Mouse (Mus musculus): ENCODE results near the gene Opcml. TPM values are rescaled to one million over a fixed set of nuclear protein-coding genes. Genes with fewer than 3 reads are reported as not detected.

The Opcml gene
- polyA plus RNA-seq, 1 experiment from 2014 or later = 0.97 TPM

DNA sequence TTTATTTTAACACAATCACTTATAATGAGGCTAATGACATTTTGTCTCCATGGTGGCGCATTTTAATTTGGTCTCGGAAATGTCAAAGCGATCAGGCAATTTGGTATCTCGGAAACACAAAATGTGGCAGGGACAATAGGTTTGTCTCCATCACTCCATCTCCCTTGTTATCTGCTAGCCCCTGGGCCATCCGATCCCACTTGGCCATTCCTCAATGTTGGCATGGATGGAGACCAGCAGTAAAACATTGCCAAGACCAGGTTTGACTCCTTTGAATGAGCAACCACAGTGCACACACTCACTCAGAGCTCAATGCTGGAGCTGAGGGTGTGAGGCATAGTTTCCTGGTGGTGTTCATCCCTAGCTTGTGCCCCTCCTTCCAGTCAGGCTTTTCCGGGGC is 32.1 kb downstream of the Opcml start:
- TF ChIP-seq CTCF (IDR thresholded peaks at IDR 0.05; ENCODE audit: low read depth) = no peak
- H3K36me3 ChIP-seq (ENCODE audit: insufficient read depth, low read length) = no peaks in the 10 kb centered on the region
- WGBS = 95% methylated on average over 6 of the region's 6 CpGs
- no peak overlapping the region for H3K9ac ChIP-seq (ENCODE audit: low read depth, low read length)
- no peak overlapping the region for H3K27ac ChIP-seq
- DNase-seq (ENCODE audit: low spot score) (no peak), ATAC-seq (replicated peaks; ENCODE audit: low FRiP score, low read depth) (no peak)
- H3K27me3 ChIP-seq (ENCODE audit: insufficient read depth, low read length) = no peaks in the 10 kb centered on the region
- H3K4me1 ChIP-seq (replicated peaks; ENCODE audit: insufficient read depth, low read length) = no peaks in the 10 kb centered on the region
- no peak overlapping the region for H3K4me2 ChIP-seq (ENCODE audit: low read length)
- H3K9me3 ChIP-seq (replicated peaks; ENCODE audit: low read length) = no peaks in the 10 kb centered on the region
- no peak overlapping the region for H3K4me3 ChIP-seq (replicated peaks; ENCODE audit: low read depth, low read length)

DNA sequence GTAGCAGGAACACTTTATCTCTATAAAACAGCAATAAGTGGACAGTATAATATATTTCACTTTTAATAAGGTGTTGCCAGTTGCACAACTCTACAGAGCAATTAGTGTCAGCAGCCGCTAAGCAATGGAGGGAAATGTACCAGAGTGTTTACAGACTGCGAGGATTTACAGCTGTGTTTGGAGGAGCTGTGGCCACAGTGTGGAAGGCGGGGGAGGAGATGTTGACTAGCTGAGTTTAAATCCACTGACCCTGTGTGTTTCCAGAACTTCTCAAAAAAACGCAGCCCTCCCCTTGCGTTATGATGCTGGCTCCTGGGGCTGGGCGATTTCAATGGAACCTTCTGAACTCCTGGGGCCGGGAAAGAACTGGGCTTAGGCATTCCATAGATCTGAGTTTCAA is 33.8 kb downstream of the Opcml start:
- H3K4me3 ChIP-seq (replicated peaks; ENCODE audit: low read depth, low read length) = no peak overlapping the region
- no peaks in the 10 kb centered on the region for H3K4me1 ChIP-seq (replicated peaks; ENCODE audit: insufficient read depth, low read length)
- DNase-seq (ENCODE audit: low spot score) (peak; percentile 85), ATAC-seq (replicated peaks; ENCODE audit: low FRiP score, low read depth) (peak; percentile 63; the same call in 1 of the 2 replicates)
- H3K9me3 ChIP-seq (replicated peaks; ENCODE audit: low read length) = no peaks in the 10 kb centered on the region
- no peak for TF ChIP-seq CTCF (IDR thresholded peaks at IDR 0.05; ENCODE audit: low read depth)
- H3K4me2 ChIP-seq (ENCODE audit: low read length) = no peak overlapping the region
- 21% methylated on average over 7 of the region's 7 CpGs for WGBS
- H3K27ac ChIP-seq = no peak overlapping the region
- no peak overlapping the region for H3K9ac ChIP-seq (ENCODE audit: low read depth, low read length)
- no peaks in the 10 kb centered on the region for H3K27me3 ChIP-seq (ENCODE audit: insufficient read depth, low read length)
- no peaks in the 10 kb centered on the region for H3K36me3 ChIP-seq (ENCODE audit: insufficient read depth, low read length)

DNA sequence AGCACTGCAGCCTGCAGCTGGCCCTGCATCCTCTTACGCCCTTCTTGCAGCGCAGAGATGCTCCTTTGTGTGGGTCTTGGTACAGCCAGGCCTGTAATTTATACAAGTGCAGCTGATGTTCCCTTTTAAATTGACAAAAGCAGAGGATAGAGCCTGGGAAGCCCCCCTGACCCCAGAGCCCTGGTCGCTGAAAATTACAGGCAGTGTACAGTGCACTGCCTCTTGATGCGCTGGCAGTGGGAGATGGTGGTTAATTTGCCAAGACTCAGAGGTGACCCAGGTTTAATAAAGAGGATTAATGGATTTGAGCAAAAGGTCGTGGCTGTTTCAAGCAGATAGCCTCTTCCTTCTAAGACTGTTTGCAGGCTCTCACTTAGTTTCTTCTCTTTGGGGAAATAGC is 39.9 kb downstream of the Opcml start:
- WGBS = 56% methylated on average over 5 of the region's 5 CpGs
- DNase-seq (ENCODE audit: low spot score) = no peak

DNA sequence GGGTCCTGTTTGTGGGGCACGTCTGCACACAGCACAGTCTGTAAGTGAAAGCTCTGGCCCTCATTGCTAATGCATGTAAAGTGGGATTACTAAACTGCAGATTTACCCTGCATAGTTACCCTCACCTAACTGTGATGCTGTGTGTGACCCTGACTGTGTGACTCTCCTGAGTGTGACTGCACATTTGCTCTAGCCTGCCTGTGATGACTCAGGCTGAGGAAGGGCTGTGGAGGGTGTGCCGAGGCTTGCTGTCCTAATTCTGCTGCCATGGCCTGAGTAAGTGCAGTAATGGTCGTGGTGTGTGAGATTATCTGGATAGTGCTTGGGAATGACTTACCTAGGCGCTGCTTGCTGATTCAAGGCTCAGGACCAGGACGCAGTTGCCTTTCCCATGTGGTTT is 52.2 kb downstream of the Opcml start:
- Histone ChIP-seq H3K4me1 (replicated peaks; ENCODE audit: insufficient read depth, low read length) (no peaks in the 10 kb centered on the region), H3K4me3 (replicated peaks; ENCODE audit: low read depth, low read length) (no peak overlapping the region), H3K36me3 (ENCODE audit: insufficient read depth, low read length) (no peaks in the 10 kb centered on the region), H3K9me3 (replicated peaks; ENCODE audit: low read length) (no peaks in the 10 kb centered on the region), H3K27ac (no peak overlapping the region), H3K9ac (ENCODE audit: low read depth, low read length) (no peak overlapping the region), H3K4me2 (ENCODE audit: low read length) (no peak overlapping the region), H3K27me3 (ENCODE audit: insufficient read depth, low read length) (no peaks in the 10 kb centered on the region)
- DNase-seq (ENCODE audit: low spot score) (no peak), ATAC-seq (replicated peaks; ENCODE audit: low FRiP score, low read depth) (no peak)
- TF ChIP-seq CTCF (IDR thresholded peaks at IDR 0.05; ENCODE audit: low read depth) = no peak
- WGBS = 86% methylated on average over 5 of the region's 5 CpGs

More for the DNA sequence above, 39.9 kb downstream of the Opcml start:
- no peak for TF ChIP-seq CTCF (IDR thresholded peaks at IDR 0.05; ENCODE audit: low read depth)
- Histone ChIP-seq H3K4me2 (ENCODE audit: low read length) (no peak overlapping the region), H3K4me3 (replicated peaks; ENCODE audit: low read depth, low read length) (no peak overlapping the region), H3K27ac (no peak overlapping the region), H3K9me3 (replicated peaks; ENCODE audit: low read length) (no peaks in the 10 kb centered on the region), H3K27me3 (ENCODE audit: insufficient read depth, low read length) (no peaks in the 10 kb centered on the region), H3K4me1 (replicated peaks; ENCODE audit: insufficient read depth, low read length) (no peaks in the 10 kb centered on the region), H3K9ac (ENCODE audit: low read depth, low read length) (no peak overlapping the region), H3K36me3 (ENCODE audit: insufficient read depth, low read length) (no peaks in the 10 kb centered on the region)
- no peak for ATAC-seq (replicated peaks; ENCODE audit: low FRiP score, low read depth)

DNA sequence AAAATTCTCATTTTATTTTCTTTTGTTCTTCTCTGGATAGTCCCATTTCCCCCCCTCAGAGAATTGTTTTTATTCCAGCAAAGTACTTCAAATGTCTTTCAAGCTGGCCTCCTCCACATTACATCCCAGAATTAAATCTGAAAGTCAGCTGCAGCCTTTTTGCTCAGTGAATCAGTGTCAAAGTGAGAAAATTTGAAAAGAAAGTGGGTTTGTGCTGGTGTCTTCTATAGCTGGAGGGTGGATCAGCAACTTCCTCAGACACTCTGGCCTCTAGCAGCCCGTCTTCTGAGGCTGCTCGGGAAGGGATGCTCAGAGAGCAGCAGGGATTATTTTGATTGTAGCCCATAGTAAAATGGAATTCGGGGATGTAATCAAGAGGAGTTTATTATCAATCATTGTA is 81.0 kb downstream of the Opcml start:
- ATAC-seq (replicated peaks; ENCODE audit: low FRiP score, low read depth) (no peak), DNase-seq (ENCODE audit: low spot score) (no peak)
- no peak overlapping the region for H3K4me2 ChIP-seq (ENCODE audit: low read length)
- no peaks in the 10 kb centered on the region for H3K9me3 ChIP-seq (replicated peaks; ENCODE audit: low read length)
- no peak for TF ChIP-seq CTCF (IDR thresholded peaks at IDR 0.05; ENCODE audit: low read depth)
- H3K27ac ChIP-seq = no peak overlapping the region
- H3K9ac ChIP-seq (ENCODE audit: low read depth, low read length) = no peak overlapping the region
- no peaks in the 10 kb centered on the region for H3K27me3 ChIP-seq (ENCODE audit: insufficient read depth, low read length)
- WGBS = 71% methylated on average over 3 of the region's 3 CpGs
- no peak overlapping the region for H3K4me3 ChIP-seq (replicated peaks; ENCODE audit: low read depth, low read length)
- no peaks in the 10 kb centered on the region for H3K4me1 ChIP-seq (replicated peaks; ENCODE audit: insufficient read depth, low read length)
- H3K36me3 ChIP-seq (ENCODE audit: insufficient read depth, low read length) = no peaks in the 10 kb centered on the region

DNA sequence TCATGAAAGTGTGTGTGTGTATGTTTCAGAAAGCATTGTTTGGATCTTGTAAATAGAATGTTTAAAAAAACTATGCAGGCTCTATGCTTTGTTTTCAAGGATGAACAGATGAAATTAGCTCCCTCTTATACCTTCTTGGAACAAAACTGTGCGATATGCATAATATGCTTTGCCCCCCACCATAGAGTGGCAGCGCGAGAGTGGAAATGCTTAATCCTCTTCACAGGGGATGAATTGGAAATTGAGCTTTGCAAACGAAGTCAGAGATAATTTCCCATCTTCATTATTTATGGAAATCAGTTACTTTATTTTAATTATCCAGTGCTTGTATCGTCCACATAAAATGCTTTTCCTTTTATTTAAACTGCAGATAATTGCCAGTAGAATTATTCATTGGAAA is 99.1 kb downstream of the Opcml start:
- Histone ChIP-seq H3K36me3 (ENCODE audit: insufficient read depth, low read length) (no peaks in the 10 kb centered on the region), H3K27ac (no peak overlapping the region), H3K9me3 (replicated peaks; ENCODE audit: low read length) (no peaks in the 10 kb centered on the region), H3K9ac (ENCODE audit: low read depth, low read length) (no peak overlapping the region), H3K4me3 (replicated peaks; ENCODE audit: low read depth, low read length) (no peak overlapping the region), H3K27me3 (ENCODE audit: insufficient read depth, low read length) (no peaks in the 10 kb centered on the region), H3K4me2 (ENCODE audit: low read length) (no peak overlapping the region), H3K4me1 (replicated peaks; ENCODE audit: insufficient read depth, low read length) (no peaks in the 10 kb centered on the region)
- no peak for DNase-seq (ENCODE audit: low spot score)
- no peak for ATAC-seq (replicated peaks; ENCODE audit: low FRiP score, low read depth)
- 82% methylated on average over 5 of the region's 5 CpGs for WGBS
- no peak for TF ChIP-seq CTCF (IDR thresholded peaks at IDR 0.05; ENCODE audit: low read depth)

DNA sequence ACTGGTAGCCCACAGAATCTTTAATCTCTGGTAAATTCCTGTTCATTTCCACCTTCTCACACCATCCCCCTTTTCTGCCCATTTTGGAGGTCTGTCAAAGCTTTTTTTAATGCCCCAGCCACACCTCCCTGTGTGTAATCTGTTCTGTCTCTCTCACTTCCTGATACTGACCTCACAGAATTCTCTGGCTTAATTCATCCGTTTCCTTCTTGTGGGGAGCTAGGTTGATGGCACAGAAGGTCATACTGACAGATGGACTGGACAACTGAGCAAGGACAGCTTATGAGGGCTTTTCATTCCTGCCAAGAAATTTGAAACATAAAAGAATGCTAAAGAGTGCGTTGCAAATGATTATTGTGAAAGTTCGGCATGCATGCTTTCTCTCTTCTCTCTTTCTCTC is 126.7 kb downstream of the Opcml start:
- no peak overlapping the region for H3K4me2 ChIP-seq (ENCODE audit: low read length)
- no peak overlapping the region for H3K27ac ChIP-seq
- no peaks in the 10 kb centered on the region for H3K9me3 ChIP-seq (replicated peaks; ENCODE audit: low read length)
- peak; percentile 44 for DNase-seq (ENCODE audit: low spot score)
- no peaks in the 10 kb centered on the region for H3K4me1 ChIP-seq (replicated peaks; ENCODE audit: insufficient read depth, low read length)
- H3K27me3 ChIP-seq (ENCODE audit: insufficient read depth, low read length) = no peaks in the 10 kb centered on the region
- TF ChIP-seq CTCF (IDR thresholded peaks at IDR 0.05; ENCODE audit: low read depth) = no peak
- no peak overlapping the region for H3K4me3 ChIP-seq (replicated peaks; ENCODE audit: low read depth, low read length)
- no peak for ATAC-seq (replicated peaks; ENCODE audit: low FRiP score, low read depth)
- no peak overlapping the region for H3K9ac ChIP-seq (ENCODE audit: low read depth, low read length)
- 30% methylated on average over 3 of the region's 3 CpGs for WGBS
- no peaks in the 10 kb centered on the region for H3K36me3 ChIP-seq (ENCODE audit: insufficient read depth, low read length)

All from kidney, postnatal 0 days (tissue).